Mouse (Mus musculus): ENCODE measurements around the gene Gm13420. TPM values are rescaled to one million over a fixed set of nuclear protein-coding genes. Genes with fewer than 3 reads are reported as not detected.
"Not testable (repeated sequence)": the region's sequence is repeated elsewhere in the genome, so short reads cannot be mapped to it uniquely, and the experiment has no call there.

The Gm13420 gene
- 0.23 and 0.32 TPM in 2 replicates for polyA plus RNA-seq (2015; fragmentation: Nextera tagmentation; extraction: Ambion mirVana)

GRCm38 (mm10) chr2:29751497-29751896 is at the start of gene Gm13420:
Gene Gm13420, minus strand, starts transcription at chr2:29751685.
- H3K9ac ChIP-seq (ENCODE audit: low read depth, low read length), result peak within 1 kb of the TSS; percentile 42
- 0 out of 2 replicates have a peak, but pooled peaks cover 8% of the 10 kb centered on the region for H3K4me1 ChIP-seq (ENCODE audit: control insufficient read depth, insufficient read depth, low read length)
- peak within 1 kb of the TSS; percentile 2; the same call in 1 of the 2 replicates for H3K4me3 ChIP-seq (ENCODE audit: low read depth, low read length)
- ATAC-seq, result no peak
- 6% methylated on average over 27 of the region's 28 CpGs for WGBS
- H3K27ac ChIP-seq (ENCODE audit: low read length), result no peak within 1 kb of the TSS
- no peaks in the 10 kb centered on the region for H3K36me3 ChIP-seq (ENCODE audit: control insufficient read depth, insufficient read depth, low read length)
- peak within 1 kb of the TSS; percentile 33 for H3K4me2 ChIP-seq (ENCODE audit: low read length)
- H3K9me3 ChIP-seq (replicated peaks; ENCODE audit: control insufficient read depth, low read length, poor library complexity, severe bottlenecking), result no peaks in the 10 kb centered on the region
- H3K27me3 ChIP-seq (ENCODE audit: control insufficient read depth, insufficient read depth, low read depth, low read length), result peaks cover 32% of the 10 kb centered on the region

DNA sequence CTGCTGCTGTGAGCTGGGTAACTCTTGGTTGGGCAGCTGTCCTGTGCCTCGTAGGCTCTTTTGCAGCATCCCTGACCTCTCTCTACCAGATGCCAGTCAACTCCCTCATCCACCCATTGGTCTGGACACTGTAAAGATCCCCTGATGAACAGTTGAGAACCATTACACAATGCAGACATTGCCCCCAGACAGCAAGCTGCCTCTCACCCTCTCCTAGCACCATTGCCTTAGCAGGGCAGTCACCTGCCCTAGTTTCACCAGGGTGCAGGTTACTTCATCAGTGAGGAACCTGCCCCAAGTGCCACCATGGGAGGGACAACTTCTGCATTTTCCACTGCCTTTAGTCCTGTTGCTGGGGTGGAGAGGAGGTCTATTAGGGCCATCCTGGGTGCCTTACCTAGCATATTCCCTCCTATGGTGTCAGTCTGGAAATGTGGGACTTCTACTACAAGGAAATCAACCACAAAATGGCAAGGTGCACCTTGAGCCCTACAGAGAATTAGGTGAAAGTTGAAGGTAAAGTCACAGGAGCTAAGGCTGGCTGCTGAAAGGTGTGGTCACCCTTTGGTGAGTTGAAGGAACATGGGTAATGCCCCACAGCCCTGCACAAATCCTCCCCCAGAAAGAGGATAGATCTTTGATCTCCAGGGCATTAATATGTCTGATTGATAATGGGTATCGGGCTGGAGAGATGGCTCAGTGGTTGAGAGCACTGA is 41.4 kb upstream of the Gm13420 start:
- no peak overlapping the region for H3K4me3 ChIP-seq (ENCODE audit: low read depth, low read length)
- H3K27ac ChIP-seq (ENCODE audit: low read length), result no peak overlapping the region
- H3K9me3 ChIP-seq (replicated peaks; ENCODE audit: control insufficient read depth, low read length, poor library complexity, severe bottlenecking), result no peaks in the 10 kb centered on the region
- no peak overlapping the region for H3K4me2 ChIP-seq (ENCODE audit: low read length)
- H3K36me3 ChIP-seq (ENCODE audit: control insufficient read depth, insufficient read depth, low read length), result peaks cover 24% of the 10 kb centered on the region
- 100% methylated on average over 2 of the region's 2 CpGs for WGBS
- no peaks in the 10 kb centered on the region for H3K27me3 ChIP-seq (ENCODE audit: control insufficient read depth, insufficient read depth, low read depth, low read length)
- no peak for ATAC-seq
- no peak overlapping the region for H3K9ac ChIP-seq (ENCODE audit: low read depth, low read length)
- peaks cover 9% of the 10 kb centered on the region for H3K4me1 ChIP-seq (ENCODE audit: control insufficient read depth, insufficient read depth, low read length)

GRCm38 (mm10) chr2:29787937-29788681 is 36.6 kb upstream of the Gm13420 start, which contains the start of gene Trub2:
Gene Trub2, minus strand, starts transcription at chr2:29788502.
- H3K36me3 ChIP-seq (ENCODE audit: control insufficient read depth, insufficient read depth, low read length), result peaks cover 29% of the 10 kb centered on the region
- 1% methylated on average over 45 of the region's 45 CpGs for WGBS
- peak; percentile 92 for ATAC-seq

GRCm38 (mm10) chr2:29787104-29787917 is 35.8 kb upstream of the Gm13420 start, which contains the start of gene Coq4:
Gene Coq4, plus strand, starts transcription at chr2:29787493.
- peak; percentile 93 for ATAC-seq
- Histone ChIP-seq H3K9ac (ENCODE audit: low read depth, low read length) (peak within 1 kb of the TSS; percentile 80), H3K4me1 (ENCODE audit: control insufficient read depth, insufficient read depth, low read length) (peaks cover 17% of the 10 kb centered on the region), H3K4me3 (ENCODE audit: low read depth, low read length) (peak within 1 kb of the TSS; percentile 81), H3K9me3 (replicated peaks; ENCODE audit: control insufficient read depth, low read length, poor library complexity, severe bottlenecking) (no peaks in the 10 kb centered on the region), H3K36me3 (ENCODE audit: control insufficient read depth, insufficient read depth, low read length) (peaks cover 37% of the 10 kb centered on the region), H3K27ac (ENCODE audit: low read length) (peak within 1 kb of the TSS; percentile 76), H3K4me2 (ENCODE audit: low read length) (peak within 1 kb of the TSS; percentile 76), H3K27me3 (ENCODE audit: control insufficient read depth, insufficient read depth, low read depth, low read length) (no peaks in the 10 kb centered on the region)
- 2% methylated on average over 31 of the region's 31 CpGs for WGBS

More at GRCm38 (mm10) chr2:29787937-29788681, 36.6 kb upstream of the Gm13420 start, which contains the start of gene Trub2:
- H3K9ac ChIP-seq (ENCODE audit: low read depth, low read length), result peak within 1 kb of the TSS; percentile 80
- H3K4me2 ChIP-seq (ENCODE audit: low read length), result peak within 1 kb of the TSS; percentile 76
- peaks cover 17% of the 10 kb centered on the region for H3K4me1 ChIP-seq (ENCODE audit: control insufficient read depth, insufficient read depth, low read length)
- H3K9me3 ChIP-seq (replicated peaks; ENCODE audit: control insufficient read depth, low read length, poor library complexity, severe bottlenecking), result no peaks in the 10 kb centered on the region
- peak within 1 kb of the TSS; percentile 81 for H3K4me3 ChIP-seq (ENCODE audit: low read depth, low read length)
- H3K27me3 ChIP-seq (ENCODE audit: control insufficient read depth, insufficient read depth, low read depth, low read length), result no peaks in the 10 kb centered on the region
- H3K27ac ChIP-seq (ENCODE audit: low read length), result peak within 1 kb of the TSS; percentile 76

- H3K27me3 ChIP-seq (ENCODE audit: control insufficient read depth, insufficient read depth, low read depth, low read length), result no peaks in the 10 kb centered on the region
- no peak overlapping the region for H3K27ac ChIP-seq (ENCODE audit: low read length)
- peaks cover 17% of the 10 kb centered on the region for H3K4me1 ChIP-seq (ENCODE audit: control insufficient read depth, insufficient read depth, low read length)
- no peaks in the 10 kb centered on the region for H3K9me3 ChIP-seq (replicated peaks; ENCODE audit: control insufficient read depth, low read length, poor library complexity, severe bottlenecking)
- WGBS, result 78% methylated on average over 4 of the region's 4 CpGs
- no peak overlapping the region for H3K9ac ChIP-seq (ENCODE audit: low read depth, low read length)
- no peak overlapping the region for H3K4me3 ChIP-seq (ENCODE audit: low read depth, low read length)
- H3K36me3 ChIP-seq (ENCODE audit: control insufficient read depth, insufficient read depth, low read length), result peaks cover 42% of the 10 kb centered on the region
- H3K4me2 ChIP-seq (ENCODE audit: low read length), result no peak overlapping the region
- no peak for ATAC-seq
Observed at GRCm38 (mm10) chr2:29784290-29784689, 32.8 kb upstream of the Gm13420 start.

GRCm38 (mm10) chr2:29781256-29781655 is 29.8 kb upstream of the Gm13420 start:
- ATAC-seq; H3K27ac ChIP-seq (ENCODE audit: low read length); H3K4me3 ChIP-seq (ENCODE audit: low read depth, low read length); H3K4me1 ChIP-seq (ENCODE audit: control insufficient read depth, insufficient read depth, low read length); H3K9ac ChIP-seq (ENCODE audit: low read depth, low read length); H3K4me2 ChIP-seq (ENCODE audit: low read length); H3K9me3 ChIP-seq (replicated peaks; ENCODE audit: control insufficient read depth, low read length, poor library complexity, severe bottlenecking); H3K27me3 ChIP-seq (ENCODE audit: control insufficient read depth, insufficient read depth, low read depth, low read length): not testable (repeated sequence)
- peaks cover 59% of the 10 kb centered on the region for H3K36me3 ChIP-seq (ENCODE audit: control insufficient read depth, insufficient read depth, low read length)
- WGBS, result 96% methylated on average over 2 of the region's 2 CpGs

- peaks cover 18% of the 10 kb centered on the region for H3K36me3 ChIP-seq (ENCODE audit: control insufficient read depth, insufficient read depth, low read length)
- H3K27me3 ChIP-seq (ENCODE audit: control insufficient read depth, insufficient read depth, low read depth, low read length), result no peaks in the 10 kb centered on the region
- peaks cover 4% of the 10 kb centered on the region; the same call in 1 of the 2 replicates for H3K9me3 ChIP-seq (replicated peaks; ENCODE audit: control insufficient read depth, low read length, poor library complexity, severe bottlenecking)
- no peak overlapping the region for H3K4me3 ChIP-seq (ENCODE audit: low read depth, low read length)
- H3K9ac ChIP-seq (ENCODE audit: low read depth, low read length), result no peak overlapping the region
- ATAC-seq, result no peak
- no peaks in the 10 kb centered on the region for H3K4me1 ChIP-seq (ENCODE audit: control insufficient read depth, insufficient read depth, low read length)
- WGBS, result 92% methylated on average over 4 of the region's 4 CpGs
- H3K4me2 ChIP-seq (ENCODE audit: low read length), result no peak overlapping the region
- no peak overlapping the region for H3K27ac ChIP-seq (ENCODE audit: low read length)
Observed at GRCm38 (mm10) chr2:29773323-29773722, 21.8 kb upstream of the Gm13420 start.

- WGBS, result 88% methylated on average over 8 of the region's 8 CpGs
- no peaks in the 10 kb centered on the region for H3K4me1 ChIP-seq (ENCODE audit: control insufficient read depth, insufficient read depth, low read length)
- H3K9ac ChIP-seq (ENCODE audit: low read depth, low read length), result no peak overlapping the region
- peaks cover 4% of the 10 kb centered on the region; the same call in 1 of the 2 replicates for H3K9me3 ChIP-seq (replicated peaks; ENCODE audit: control insufficient read depth, low read length, poor library complexity, severe bottlenecking)
- no peak overlapping the region for H3K4me2 ChIP-seq (ENCODE audit: low read length)
- H3K36me3 ChIP-seq (ENCODE audit: control insufficient read depth, insufficient read depth, low read length), result 0 out of 2 replicates have a peak, but pooled peaks cover 7% of the 10 kb centered on the region
- no peak for ATAC-seq
- no peaks in the 10 kb centered on the region for H3K27me3 ChIP-seq (ENCODE audit: control insufficient read depth, insufficient read depth, low read depth, low read length)
- H3K4me3 ChIP-seq (ENCODE audit: low read depth, low read length), result no peak overlapping the region
- H3K27ac ChIP-seq (ENCODE audit: low read length), result no peak overlapping the region
Observed at GRCm38 (mm10) chr2:29771611-29772461, 20.4 kb upstream of the Gm13420 start.
